Mouse (Mus musculus) neural tube, embryonic 12.5 days (tissue): ENCODE results near the gene Ppfibp2. TPM values are rescaled to one million over a fixed set of nuclear protein-coding genes. Genes with fewer than 3 reads are reported as not detected.

ENCODE experiments used
- ATAC-seq: fragments of 200-750 bp; cut with Nextera tagmentation; 2 replicates; pipeline ENCODE4 v1.8.0; 2017; ENCODE audit warnings: low read depth, mild to moderate bottlenecking, moderate TSS enrichment, moderate library complexity; ENCODE audit not compliant: low FRiP score
- H3K27ac ChIP-seq: fragments of 300-500 bp; sonication (generic); 2 replicates; pipeline ENCODE4 v1.5.1; 2016
- H3K27me3 ChIP-seq: fragments of 300-500 bp; sonication (generic); replicated peaks from 2 replicates; pipeline ENCODE4 v1.6.1; 2016; ENCODE audit warnings: mild to moderate bottlenecking
- H3K36me3 ChIP-seq: fragments of 300-500 bp; sonication (generic); 2 replicates; pipeline ENCODE4 v1.6.1; 2016; ENCODE audit warnings: mild to moderate bottlenecking
- H3K4me1 ChIP-seq: fragments of 300-500 bp; sonication (generic); 2 replicates; pipeline ENCODE4 v1.6.1; 2016
- H3K4me2 ChIP-seq: fragments of 300-500 bp; sonication (generic); replicated peaks from 2 replicates; pipeline ENCODE4 v1.6.1; 2016; ENCODE audit warnings: mild to moderate bottlenecking
- H3K4me3 ChIP-seq: fragments of 300-500 bp; sonication (generic); 2 replicates; pipeline ENCODE4 v1.5.1; 2016
- H3K9ac ChIP-seq: fragments of 300-500 bp; sonication (generic); 2 replicates; pipeline ENCODE4 v1.6.1; 2016; ENCODE audit warnings: mild to moderate bottlenecking
- H3K9me3 ChIP-seq: fragments of 300-500 bp; sonication (generic); 2 replicates; pipeline ENCODE4 v1.6.1; 2016; ENCODE audit warnings: mild to moderate bottlenecking
- WGBS: fragments of 180-500 bp; shearing (Covaris S2); methylation state at CpG from one replicate; pipeline ENCODE4 v1.1.7; 2016; 5-methylcytosine and 5-hydroxymethylcytosine counted together
- polyA plus RNA-seq: library from polyadenylated mRNA; unstranded; fragments of >200 nt; fragmentation: Nextera tagmentation; extraction: Ambion mirVana; gene quantifications from 2 replicates; pipeline ENCODE4 v1.2.1, GENCODE M21; 2016

The Ppfibp2 gene
- polyA plus RNA-seq, 1 experiment from 2014 or later: 3.5 TPM

DNA sequence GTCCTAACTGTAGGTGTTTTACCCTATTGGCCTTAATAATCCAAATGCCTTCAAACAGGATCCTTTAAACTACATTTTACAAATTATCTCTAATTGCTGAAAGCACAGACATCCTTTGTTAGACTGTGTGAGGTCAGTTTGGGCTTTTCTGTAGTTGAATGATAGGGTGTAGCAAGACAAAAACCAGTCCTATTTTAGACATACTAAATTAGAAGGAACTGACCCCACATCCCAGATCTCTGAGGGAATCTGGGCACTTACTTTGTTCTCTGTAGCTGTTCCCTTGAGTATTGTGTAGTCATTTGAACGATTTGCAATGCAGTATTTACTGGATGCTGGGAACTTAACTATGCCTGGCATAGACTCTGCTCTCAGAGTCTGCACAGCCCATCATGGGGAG lies 56.8 kb downstream of the Ppfibp2 start:
- ATAC-seq: no peak
- Histone ChIP-seq H3K4me3 (no peak overlapping the region), H3K4me2 (no peak overlapping the region), H3K27me3 (no peaks in the 10 kb centered on the region), H3K27ac (no peak overlapping the region), H3K9me3 (no peaks in the 10 kb centered on the region), H3K9ac (no peak overlapping the region), H3K36me3 (no peaks in the 10 kb centered on the region), H3K4me1 (no peaks in the 10 kb centered on the region)
- WGBS: 59% methylated on average over 1 of the region's 1 CpGs

DNA sequence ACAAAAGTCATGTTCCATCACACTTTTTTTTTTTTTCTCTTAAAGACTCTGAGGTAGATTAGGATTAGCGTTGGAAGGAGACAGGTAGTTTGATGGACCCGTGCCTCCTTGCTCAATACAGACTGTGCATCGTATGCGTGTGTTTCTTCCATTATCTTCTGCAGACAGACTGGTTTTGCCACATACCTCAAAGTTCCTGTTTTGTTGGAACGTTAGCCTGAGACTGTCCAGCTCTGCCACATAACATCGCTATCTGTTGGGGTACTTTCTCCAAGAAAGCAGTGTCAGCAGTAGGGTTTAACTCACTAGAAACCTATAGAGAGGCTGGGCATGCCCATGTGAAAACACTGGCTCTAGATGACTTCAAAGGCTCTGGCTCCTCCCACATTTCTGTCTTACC lies 61.4 kb downstream of the Ppfibp2 start:
- Histone ChIP-seq H3K36me3 (no peaks in the 10 kb centered on the region), H3K4me2 (no peak overlapping the region), H3K9me3 (no peaks in the 10 kb centered on the region), H3K4me3 (no peak overlapping the region), H3K9ac (no peak overlapping the region), H3K4me1 (0 out of 2 replicates have a peak, but pooled peaks cover under 1% of the 10 kb centered on the region), H3K27ac (no peak overlapping the region), H3K27me3 (no peaks in the 10 kb centered on the region)
- ATAC-seq: no peak
- WGBS: 90% methylated on average over 6 of the region's 6 CpGs

DNA sequence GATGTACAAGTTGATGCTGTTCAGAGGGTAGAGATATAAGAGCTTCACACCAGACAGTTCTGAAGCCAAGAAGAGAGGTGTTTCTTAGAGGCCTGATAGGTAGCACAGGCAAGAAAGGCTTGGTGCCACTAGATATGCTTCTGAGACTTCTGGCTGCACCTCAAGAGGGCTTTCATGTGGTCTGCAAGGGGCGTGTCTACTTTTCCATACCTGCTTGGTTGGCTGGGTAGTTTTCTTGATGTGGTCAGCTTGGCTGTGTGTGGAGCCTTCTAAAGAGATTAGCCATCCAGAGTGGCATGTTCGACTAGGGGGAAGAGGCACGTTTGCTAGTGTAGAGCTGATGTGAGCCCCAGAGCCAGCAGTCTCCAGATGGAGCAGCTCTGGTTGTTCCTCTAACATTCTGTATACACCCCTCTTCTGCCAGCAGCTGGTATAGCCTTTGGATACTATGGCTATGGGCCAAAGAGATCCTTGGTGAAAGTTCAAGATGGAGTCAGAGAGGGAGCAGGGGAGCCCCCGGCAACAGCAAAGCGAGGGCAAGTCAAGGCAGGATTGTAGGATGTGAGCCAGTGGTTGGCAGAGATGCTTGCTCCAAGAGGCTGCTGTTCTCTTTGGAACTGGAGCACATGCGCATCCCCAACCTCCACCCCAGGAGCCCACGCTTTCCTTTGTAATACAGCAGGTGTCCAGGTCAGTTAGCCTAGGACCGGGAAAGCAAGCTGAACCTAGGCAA lies 64.3 kb downstream of the Ppfibp2 start:
- no peak overlapping the region for H3K9ac ChIP-seq
- WGBS: 88% methylated on average over 8 of the region's 8 CpGs
- H3K9me3 ChIP-seq: no peaks in the 10 kb centered on the region
- no peaks in the 10 kb centered on the region for H3K36me3 ChIP-seq
- H3K4me2 ChIP-seq: no peak overlapping the region
- no peak overlapping the region for H3K4me3 ChIP-seq
- 0 out of 2 replicates have a peak, but pooled peaks cover 6% of the 10 kb centered on the region for H3K4me1 ChIP-seq
- peaks cover 4% of the 10 kb centered on the region; the same call in 1 of the 2 replicates for H3K27me3 ChIP-seq
- ATAC-seq: no peak
- no peak overlapping the region for H3K27ac ChIP-seq

- ATAC-seq: peak; percentile 78
- no peaks in the 10 kb centered on the region for H3K9me3 ChIP-seq
- no peak overlapping the region for H3K27ac ChIP-seq
- H3K4me2 ChIP-seq: no peak overlapping the region
- peaks cover 4% of the 10 kb centered on the region for H3K27me3 ChIP-seq
- no peak overlapping the region for H3K9ac ChIP-seq
- no peaks in the 10 kb centered on the region for H3K36me3 ChIP-seq
- peaks cover 22% of the 10 kb centered on the region for H3K4me1 ChIP-seq
- 19% methylated on average over 8 of the region's 8 CpGs for WGBS
- no peak overlapping the region for H3K4me3 ChIP-seq
These were observed 66.3 kb downstream of the Ppfibp2 start for GRCm38 (mm10) chr7:107661189-107661842.

DNA sequence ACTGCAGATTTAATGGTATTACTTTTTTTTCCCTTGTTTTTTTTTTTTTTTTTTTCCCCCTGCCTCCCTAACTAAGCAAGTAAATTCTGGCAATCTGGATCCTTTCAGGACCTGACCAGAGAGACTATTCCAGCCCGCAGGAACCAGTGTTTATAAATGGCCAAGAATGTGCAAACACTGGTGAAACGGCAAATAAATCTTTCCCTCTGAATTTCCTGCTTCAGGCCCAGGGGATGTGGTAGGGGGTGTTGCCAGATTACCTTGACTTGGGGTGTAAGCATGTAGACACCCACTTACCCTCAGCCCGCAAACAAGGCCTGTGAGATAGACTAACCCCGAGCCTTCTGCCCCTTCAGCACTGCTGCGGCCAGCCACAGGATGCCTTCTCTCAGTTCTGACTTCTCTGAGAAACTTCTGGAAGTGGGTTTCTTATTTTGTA lies 66.9 kb downstream of the Ppfibp2 start:
- H3K4me2 ChIP-seq: no peak overlapping the region
- WGBS: 65% methylated on average over 5 of the region's 5 CpGs
- no peak overlapping the region for H3K9ac ChIP-seq

GRCm38 (mm10) chr7:107663621-107664020 lies 68.6 kb downstream of the Ppfibp2 start:
- whole genome bisulfite sequencing: 88% methylated on average over 6 of the region's 6 CpGs
- Histone ChIP-seq H3K9me3 (no peaks in the 10 kb centered on the region), H3K9ac (no peak overlapping the region), H3K27ac (no peak overlapping the region), H3K4me3 (no peak overlapping the region), H3K36me3 (no peaks in the 10 kb centered on the region), H3K27me3 (peaks cover 4% of the 10 kb centered on the region), H3K4me2 (no peak overlapping the region), H3K4me1 (peaks cover 23% of the 10 kb centered on the region)
- no peak for ATAC-seq

More for the DNA sequence above, 66.9 kb downstream of the Ppfibp2 start:
- Histone ChIP-seq H3K4me1 (peaks cover 23% of the 10 kb centered on the region), H3K9me3 (no peaks in the 10 kb centered on the region), H3K36me3 (no peaks in the 10 kb centered on the region), H3K27me3 (peaks cover 4% of the 10 kb centered on the region), H3K4me3 (no peak overlapping the region), H3K27ac (no peak overlapping the region)
- ATAC-seq: no peak

DNA sequence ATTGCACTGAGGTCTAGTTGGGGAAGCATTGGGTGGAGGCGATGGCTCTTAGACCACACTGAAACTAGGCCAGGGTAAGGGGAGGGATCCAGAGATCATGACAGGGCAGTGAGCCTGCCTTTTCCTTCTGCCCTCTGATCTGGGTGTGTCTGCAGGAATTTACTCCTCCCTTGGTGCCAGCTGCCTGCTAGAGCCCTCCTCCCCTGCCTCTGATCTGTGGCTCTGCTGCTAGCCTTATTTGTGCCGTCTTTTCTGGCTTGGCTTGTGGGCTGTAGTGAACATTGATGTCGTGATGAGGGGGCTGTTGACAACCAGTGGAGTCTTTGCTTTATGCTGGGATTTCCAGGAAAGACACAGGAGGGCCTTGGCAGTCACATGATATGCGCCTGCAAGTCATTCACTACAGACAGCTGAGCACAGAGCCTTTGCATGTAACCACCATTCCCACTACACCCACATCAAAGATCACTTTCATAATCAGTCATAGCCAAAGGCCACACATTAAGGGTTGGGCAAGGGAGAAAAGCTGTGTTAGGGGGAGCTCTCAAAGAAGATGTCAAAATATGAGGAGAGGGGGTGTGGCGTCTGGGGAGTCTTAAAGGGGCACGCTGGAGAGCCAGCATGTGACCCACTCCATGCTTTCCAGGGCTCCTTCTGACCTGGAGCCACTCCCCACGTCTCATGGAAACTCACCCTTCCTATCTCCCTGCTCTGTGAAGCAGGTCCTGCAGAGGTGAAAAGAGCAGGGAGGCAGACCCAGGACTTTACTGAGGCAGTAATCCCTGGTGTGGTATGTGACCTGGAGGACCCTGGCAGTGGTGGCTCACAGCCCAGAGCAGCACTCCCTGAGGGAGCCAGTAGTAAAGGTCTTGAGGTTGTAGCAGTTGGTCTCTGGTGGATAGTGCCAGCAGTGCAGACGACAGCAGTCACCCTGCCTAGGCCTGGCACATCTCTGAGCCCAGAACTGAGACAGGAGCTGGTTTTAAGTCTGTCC lies 69.4 kb downstream of the Ppfibp2 start:
- Histone ChIP-seq H3K4me1 (peaks cover 23% of the 10 kb centered on the region), H3K4me3 (no peak overlapping the region), H3K4me2 (no peak overlapping the region), H3K9ac (no peak overlapping the region), H3K9me3 (no peaks in the 10 kb centered on the region), H3K27ac (no peak overlapping the region), H3K27me3 (peaks cover 4% of the 10 kb centered on the region), H3K36me3 (no peaks in the 10 kb centered on the region)
- no peak for ATAC-seq
- 53% methylated on average over 8 of the region's 8 CpGs for WGBS

DNA sequence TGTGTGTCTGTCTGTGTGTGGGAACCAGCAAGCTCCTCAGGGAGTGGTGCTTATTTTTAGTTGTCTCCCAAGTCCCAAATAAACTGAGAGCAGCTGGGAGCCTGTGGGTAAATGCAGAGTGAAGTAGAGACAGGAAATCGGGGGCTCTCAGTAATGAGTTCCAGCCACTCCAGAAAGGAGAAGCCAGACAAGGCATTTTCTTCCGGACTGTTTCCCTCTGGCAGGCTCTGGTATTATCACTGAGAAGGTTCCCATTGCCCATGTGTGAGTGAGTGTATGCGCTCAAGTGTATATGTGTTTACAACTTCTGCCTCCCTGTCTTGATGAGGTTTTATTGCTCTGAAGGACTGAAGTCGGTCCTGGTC lies 70.2 kb downstream of the Ppfibp2 start:
- no peak overlapping the region for H3K4me3 ChIP-seq
- ATAC-seq: 0 out of 2 replicates have a peak, but pooled peaks have one; percentile 3
- H3K9ac ChIP-seq: no peak overlapping the region

GRCm38 (mm10) chr7:107665586-107666261 lies 70.7 kb downstream of the Ppfibp2 start:
- no peaks in the 10 kb centered on the region for H3K9me3 ChIP-seq
- H3K4me2 ChIP-seq: peak overlapping the region; percentile 38
- peak; percentile 26 for ATAC-seq
- no peaks in the 10 kb centered on the region for H3K36me3 ChIP-seq
- H3K27ac ChIP-seq: no peak overlapping the region
- H3K4me1 ChIP-seq: peaks cover 23% of the 10 kb centered on the region
- H3K27me3 ChIP-seq: peaks cover 4% of the 10 kb centered on the region
- 11% methylated on average over 9 of the region's 9 CpGs for WGBS
- no peak overlapping the region; the same call in 1 of the 2 replicates for H3K4me3 ChIP-seq
- H3K9ac ChIP-seq: no peak overlapping the region

More for the DNA sequence above, 70.2 kb downstream of the Ppfibp2 start:
- H3K36me3 ChIP-seq: no peaks in the 10 kb centered on the region
- H3K4me2 ChIP-seq: peak overlapping the region; percentile 38
- WGBS: 28% methylated on average over 4 of the region's 4 CpGs
- peaks cover 23% of the 10 kb centered on the region for H3K4me1 ChIP-seq
- H3K9me3 ChIP-seq: no peaks in the 10 kb centered on the region
- H3K27ac ChIP-seq: no peak overlapping the region
- peaks cover 4% of the 10 kb centered on the region for H3K27me3 ChIP-seq

GRCm38 (mm10) chr7:107666262-107666902 lies 71.4 kb downstream of the Ppfibp2 start:
- peaks cover 23% of the 10 kb centered on the region for H3K4me1 ChIP-seq
- ATAC-seq: 0 out of 2 replicates have a peak, but pooled peaks have one; percentile 2
- 61% methylated on average over 13 of the region's 13 CpGs for WGBS
- no peaks in the 10 kb centered on the region for H3K9me3 ChIP-seq
- H3K4me3 ChIP-seq: no peak overlapping the region
- H3K36me3 ChIP-seq: no peaks in the 10 kb centered on the region
- peak overlapping the region; percentile 38 for H3K4me2 ChIP-seq
- no peak overlapping the region for H3K27ac ChIP-seq
- peaks cover 4% of the 10 kb centered on the region for H3K27me3 ChIP-seq
- H3K9ac ChIP-seq: no peak overlapping the region

GRCm38 (mm10) chr7:107668514-107668913 lies 73.5 kb downstream of the Ppfibp2 start:
- Histone ChIP-seq H3K27ac (no peak overlapping the region), H3K27me3 (no peaks in the 10 kb centered on the region; the same call in none of the 2 replicates), H3K4me2 (no peak overlapping the region), H3K9ac (no peak overlapping the region), H3K36me3 (no peaks in the 10 kb centered on the region), H3K4me3 (no peak overlapping the region), H3K4me1 (peaks cover 21% of the 10 kb centered on the region), H3K9me3 (no peaks in the 10 kb centered on the region)
- ATAC-seq: no peak
- WGBS: 91% methylated on average over 5 of the region's 5 CpGs
